Mouse (Mus musculus) forebrain, embryonic 15.5 days (tissue): ENCODE measurements at regions not wholly inside any gene's neighbourhood (a gene's known extent, or its start where the extent isn't known, plus 50 kb on each side); places are given as distances from the start of the nearest gene placed in this dataset.

Experiments
- ATAC-seq: fragments of 200-750 bp; cut with Nextera tagmentation; replicated peaks from 2 replicates; pipeline ENCODE4 v1.8.0; 2017; ENCODE audit warnings: mild to moderate bottlenecking, moderate TSS enrichment, moderate library complexity
- H3K27ac ChIP-seq: fragments of 300-500 bp; sonication (generic); replicated peaks from 2 replicates; pipeline ENCODE4 v1.5.1; 2015; ENCODE audit warnings: mild to moderate bottlenecking, inconsistent platforms
- H3K27me3 ChIP-seq: fragments of 300-500 bp; sonication (generic); 2 replicates; pipeline ENCODE4 v1.6.1; 2015; ENCODE audit warnings: inconsistent platforms
- H3K36me3 ChIP-seq: fragments of 300-500 bp; sonication (generic); 2 replicates; pipeline ENCODE4 v1.6.1; 2015; ENCODE audit warnings: mild to moderate bottlenecking, inconsistent platforms
- H3K4me1 ChIP-seq: fragments of 300-500 bp; sonication (generic); 2 replicates; pipeline ENCODE4 v1.6.1; 2015; ENCODE audit warnings: inconsistent platforms
- H3K4me2 ChIP-seq: fragments of 300-500 bp; sonication (generic); replicated peaks from 2 replicates; pipeline ENCODE4 v1.6.1; 2015; ENCODE audit warnings: mild to moderate bottlenecking, inconsistent platforms
- H3K4me3 ChIP-seq: fragments of 300-500 bp; sonication (generic); 2 replicates; pipeline ENCODE4 v1.5.1; 2015; ENCODE audit warnings: mild to moderate bottlenecking, inconsistent platforms
- H3K9ac ChIP-seq: fragments of 300-500 bp; sonication (generic); replicated peaks from 2 replicates; pipeline ENCODE4 v1.6.1; 2015; ENCODE audit warnings: mild to moderate bottlenecking, inconsistent platforms
- H3K9me3 ChIP-seq: fragments of 300-500 bp; sonication (generic); 2 replicates; pipeline ENCODE4 v1.6.1; 2016; ENCODE audit warnings: inconsistent platforms
- WGBS: fragments of 180-500 bp; shearing (Covaris S2); methylation state at CpG from one replicate; pipeline ENCODE4 v1.1.7; 2015; ENCODE audit warnings: mixed read lengths; 5-methylcytosine and 5-hydroxymethylcytosine counted together

DNA sequence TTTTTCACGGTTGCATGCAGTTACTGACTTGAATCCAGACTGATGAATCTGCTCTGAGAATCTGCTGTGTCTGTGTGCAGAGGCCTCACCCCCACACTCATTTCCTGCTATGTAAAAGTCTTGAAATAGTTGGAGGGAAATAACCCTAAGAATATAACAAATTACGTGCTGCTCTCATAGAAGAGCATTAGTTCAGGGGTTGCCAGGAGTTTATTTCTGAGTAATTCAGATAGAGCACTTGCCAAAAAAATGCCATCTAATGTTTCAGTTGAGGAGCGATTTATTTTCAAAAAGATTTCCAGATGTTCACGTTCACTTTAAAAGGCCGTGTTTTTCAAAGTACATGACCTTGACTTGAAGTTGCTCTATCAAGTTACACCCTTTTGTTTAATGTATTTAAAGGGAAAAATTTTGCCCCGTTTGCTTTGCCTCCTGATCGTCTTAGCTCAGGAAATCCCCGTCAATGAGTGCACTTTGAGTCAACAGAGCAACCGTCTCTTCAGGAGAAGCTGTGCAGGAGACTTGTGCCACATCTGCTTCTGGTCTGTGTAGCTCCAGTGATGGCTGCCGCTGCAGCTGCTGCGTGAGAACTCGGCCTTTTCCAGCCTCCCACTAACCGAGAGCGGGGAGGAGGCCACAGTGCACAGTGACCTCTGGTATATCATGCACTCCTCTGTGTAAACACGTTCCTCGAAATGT lies 50.9 kb upstream of the Sec61g start:
- H3K27me3 ChIP-seq = no peaks in the 10 kb centered on the region
- H3K9me3 ChIP-seq = no peaks in the 10 kb centered on the region
- no peak overlapping the region for H3K4me3 ChIP-seq
- no peak overlapping the region for H3K4me2 ChIP-seq
- WGBS = 64% methylated on average over 16 of the region's 16 CpGs
- no peaks in the 10 kb centered on the region for H3K4me1 ChIP-seq
- no peaks in the 10 kb centered on the region for H3K36me3 ChIP-seq
- H3K27ac ChIP-seq = no peak overlapping the region
- no peak overlapping the region for H3K9ac ChIP-seq
- no peak for ATAC-seq

- Histone ChIP-seq H3K27me3 (no peaks in the 10 kb centered on the region), H3K36me3 (no peaks in the 10 kb centered on the region), H3K4me2 (no peak overlapping the region), H3K4me1 (no peaks in the 10 kb centered on the region), H3K27ac (no peak overlapping the region), H3K4me3 (no peak overlapping the region), H3K9ac (no peak overlapping the region), H3K9me3 (no peaks in the 10 kb centered on the region)
- 80% methylated on average over 4 of the region's 4 CpGs for WGBS
- ATAC-seq = no peak
Measured at GRCm38 (mm10) chr11:16561727-16562126, 53.4 kb upstream of the Sec61g start.

DNA sequence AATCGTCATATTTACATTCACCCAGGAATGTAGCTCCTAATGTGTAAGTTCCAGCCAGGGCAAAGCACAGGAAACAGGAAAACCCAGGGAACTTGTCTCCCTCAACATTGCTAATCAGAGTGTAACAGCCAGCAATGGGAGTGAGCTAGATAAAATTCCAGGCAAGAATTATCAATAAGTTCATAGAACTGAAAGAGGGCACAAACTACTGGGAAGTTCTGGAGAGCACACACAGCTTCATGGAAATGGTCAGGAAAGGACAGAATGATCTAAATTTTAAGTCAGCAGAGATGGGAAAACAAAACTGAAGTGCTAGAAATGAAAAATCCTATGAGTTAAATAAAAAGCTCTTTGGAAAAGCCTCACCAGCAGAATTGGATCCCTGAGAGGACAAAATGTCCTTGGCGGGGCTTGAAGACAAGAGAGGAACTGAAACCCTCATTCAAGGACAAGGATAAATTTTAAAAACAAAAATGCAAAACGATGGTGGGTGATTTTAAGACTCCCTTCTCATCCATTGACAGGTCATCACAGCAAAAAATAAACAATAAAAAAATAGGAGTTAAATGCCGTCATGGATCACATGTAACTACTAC lies 80.9 kb upstream of the Sec61g start:
- Histone ChIP-seq H3K9me3 (no peaks in the 10 kb centered on the region), H3K36me3 (no peaks in the 10 kb centered on the region), H3K27me3 (no peaks in the 10 kb centered on the region), H3K4me2 (no peak overlapping the region), H3K9ac (no peak overlapping the region), H3K4me1 (peaks cover 15% of the 10 kb centered on the region), H3K4me3 (no peak overlapping the region), H3K27ac (no peak overlapping the region)
- WGBS = 89% methylated on average over 4 of the region's 4 CpGs
- no peak for ATAC-seq

DNA sequence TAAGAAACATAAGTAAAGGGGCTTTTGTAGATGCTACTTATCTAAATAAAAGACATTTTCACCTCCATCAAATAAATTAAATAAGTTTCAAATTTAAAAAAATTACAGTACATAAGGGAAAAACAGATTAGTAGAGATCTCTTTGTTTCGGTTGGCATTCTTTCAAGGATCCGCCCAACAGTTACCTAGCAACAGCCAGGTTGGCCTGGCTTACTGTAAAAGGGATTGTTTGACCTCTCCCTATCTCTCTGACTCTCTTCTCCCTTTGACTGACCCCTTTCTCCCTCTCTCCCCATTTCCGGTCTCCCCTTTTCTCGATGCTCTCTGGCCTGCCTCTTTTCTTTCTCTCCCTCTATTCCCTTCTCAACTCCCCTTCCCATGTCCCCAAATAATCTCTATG lies 82.3 kb upstream of the Sec61g start:
- 50% methylated on average over 4 of the region's 4 CpGs for WGBS
- peaks cover 15% of the 10 kb centered on the region for H3K4me1 ChIP-seq
- no peaks in the 10 kb centered on the region for H3K27me3 ChIP-seq
- no peak overlapping the region for H3K4me3 ChIP-seq
- H3K9me3 ChIP-seq = no peaks in the 10 kb centered on the region
- no peak overlapping the region for H3K4me2 ChIP-seq
- H3K9ac ChIP-seq = no peak overlapping the region
- H3K36me3 ChIP-seq = no peaks in the 10 kb centered on the region
- no peak for ATAC-seq
- no peak overlapping the region for H3K27ac ChIP-seq

- ATAC-seq = peak; percentile 98
- no peak overlapping the region for H3K9ac ChIP-seq
- H3K27ac ChIP-seq = peak overlapping the region; percentile 27
Measured at GRCm38 (mm10) chr11:16591471-16591921, 83.2 kb upstream of the Sec61g start.

GRCm38 (mm10) chr11:16592006-16592405 lies 83.7 kb upstream of the Sec61g start:
- no peaks in the 10 kb centered on the region for H3K27me3 ChIP-seq
- H3K9ac ChIP-seq = no peak overlapping the region
- H3K4me1 ChIP-seq = peaks cover 15% of the 10 kb centered on the region
- WGBS = 32% methylated on average over 4 of the region's 4 CpGs
- H3K27ac ChIP-seq = peak overlapping the region; percentile 27
- no peak overlapping the region for H3K4me2 ChIP-seq
- ATAC-seq = no peak
- no peaks in the 10 kb centered on the region for H3K9me3 ChIP-seq
- H3K4me3 ChIP-seq = no peak overlapping the region
- no peaks in the 10 kb centered on the region for H3K36me3 ChIP-seq

More at GRCm38 (mm10) chr11:16591471-16591921, 83.2 kb upstream of the Sec61g start:
- no peaks in the 10 kb centered on the region for H3K27me3 ChIP-seq
- no peak overlapping the region for H3K4me3 ChIP-seq
- no peaks in the 10 kb centered on the region for H3K36me3 ChIP-seq
- peaks cover 15% of the 10 kb centered on the region for H3K4me1 ChIP-seq
- H3K4me2 ChIP-seq = no peak overlapping the region
- H3K9me3 ChIP-seq = no peaks in the 10 kb centered on the region
- under 1% methylated on average over 7 of the region's 7 CpGs for WGBS

GRCm38 (mm10) chr11:16592766-16593165 lies 84.5 kb upstream of the Sec61g start:
- Histone ChIP-seq H3K4me2 (no peak overlapping the region), H3K27me3 (no peaks in the 10 kb centered on the region), H3K9me3 (no peaks in the 10 kb centered on the region), H3K36me3 (no peaks in the 10 kb centered on the region), H3K4me1 (peaks cover 15% of the 10 kb centered on the region), H3K4me3 (no peak overlapping the region), H3K27ac (no peak overlapping the region), H3K9ac (no peak overlapping the region)
- WGBS = 95% methylated on average over 5 of the region's 5 CpGs
- no peak for ATAC-seq

DNA sequence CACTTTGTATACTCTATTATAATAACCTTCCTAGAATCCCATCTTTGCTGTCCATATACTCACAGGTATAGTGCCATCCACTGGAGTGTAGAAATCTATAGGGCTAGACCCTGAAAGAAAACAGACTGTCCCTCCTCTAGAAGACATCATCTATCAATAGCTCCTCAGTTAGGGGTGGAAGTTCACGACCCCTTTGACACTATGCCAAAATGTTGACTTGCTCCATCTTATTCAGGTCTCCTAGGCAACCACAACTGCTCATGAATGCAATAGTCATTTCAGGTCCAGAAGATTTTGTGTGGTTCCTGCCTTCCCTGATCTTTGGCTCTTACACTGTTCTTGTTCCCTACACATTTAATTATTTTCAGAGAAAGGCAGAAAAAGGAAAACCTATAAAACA lies 86.5 kb upstream of the Sec61g start:
- Histone ChIP-seq H3K27me3 (no peaks in the 10 kb centered on the region), H3K36me3 (no peaks in the 10 kb centered on the region), H3K27ac (no peak overlapping the region), H3K4me2 (no peak overlapping the region), H3K9me3 (no peaks in the 10 kb centered on the region), H3K9ac (no peak overlapping the region), H3K4me1 (peaks cover 15% of the 10 kb centered on the region), H3K4me3 (no peak overlapping the region)
- WGBS = 40% methylated on average over 1 of the region's 1 CpGs
- no peak for ATAC-seq

- no peak overlapping the region for H3K4me3 ChIP-seq
- peak; percentile 49; the same call in 1 of the 2 replicates for ATAC-seq
- no peaks in the 10 kb centered on the region for H3K36me3 ChIP-seq
- H3K9ac ChIP-seq = no peak overlapping the region
- H3K27me3 ChIP-seq = no peaks in the 10 kb centered on the region
- 89% methylated on average over 6 of the region's 6 CpGs for WGBS
- no peaks in the 10 kb centered on the region for H3K4me1 ChIP-seq
- no peak overlapping the region for H3K27ac ChIP-seq
- no peak overlapping the region for H3K4me2 ChIP-seq
- no peaks in the 10 kb centered on the region for H3K9me3 ChIP-seq
Measured at GRCm38 (mm10) chr11:16597038-16597830, 89.0 kb upstream of the Sec61g start.

- ATAC-seq = no peak
- no peak overlapping the region for H3K9ac ChIP-seq
- no peaks in the 10 kb centered on the region for H3K4me1 ChIP-seq
- H3K9me3 ChIP-seq = no peaks in the 10 kb centered on the region
- no peaks in the 10 kb centered on the region for H3K27me3 ChIP-seq
- H3K4me2 ChIP-seq = no peak overlapping the region
- 94% methylated on average over 3 of the region's 3 CpGs for WGBS
- H3K4me3 ChIP-seq = no peak overlapping the region
- no peaks in the 10 kb centered on the region for H3K36me3 ChIP-seq
- H3K27ac ChIP-seq = no peak overlapping the region
Measured at GRCm38 (mm10) chr11:16602947-16603346, 94.7 kb upstream of the Sec61g start.

- no peak for ATAC-seq
- Histone ChIP-seq H3K9ac (no peak overlapping the region), H3K27me3 (no peaks in the 10 kb centered on the region), H3K4me1 (no peaks in the 10 kb centered on the region), H3K36me3 (no peaks in the 10 kb centered on the region), H3K4me3 (no peak overlapping the region), H3K4me2 (no peak overlapping the region), H3K27ac (no peak overlapping the region), H3K9me3 (no peaks in the 10 kb centered on the region)
- 79% methylated on average over 7 of the region's 7 CpGs for WGBS
Measured at GRCm38 (mm10) chr11:16606435-16607214, 98.3 kb upstream of the Sec61g start.
